Mouse (Mus musculus) limb, embryonic 14.5 days (tissue): ENCODE measurements around the gene Degs2. TPM values are rescaled to one million over a fixed set of nuclear protein-coding genes. Genes with fewer than 3 reads are reported as not detected.

ENCODE experiments used
- ATAC-seq: fragments of 200-750 bp; cut with Nextera tagmentation; 2 replicates; pipeline ENCODE4 v1.8.0; 2017; ENCODE audit warnings: low read depth, moderate number of reproducible peaks, moderate TSS enrichment; ENCODE audit not compliant: low FRiP score
- DNase-seq: peaks from one replicate; pipeline ENCODE4 v3.0.0-alpha.2; 2015; ENCODE audit warnings: low spot score
- H3K27ac ChIP-seq: fragments of 300-500 bp; sonication (generic); replicated peaks from 2 replicates; pipeline ENCODE4 v1.5.1; 2014; ENCODE audit warnings: low read depth, mild to moderate bottlenecking, low read length, moderate library complexity, mixed read lengths
- H3K27me3 ChIP-seq: fragments of 300-500 bp; sonication (generic); 2 replicates; pipeline ENCODE4 v1.6.1; 2014; ENCODE audit warnings: low read length, mixed read lengths; ENCODE audit not compliant: control insufficient read depth, insufficient read depth
- H3K36me3 ChIP-seq: fragments of 300-500 bp; sonication (generic); 2 replicates; pipeline ENCODE4 v1.6.1; 2014; ENCODE audit warnings: mild to moderate bottlenecking, low read length, moderate library complexity, mixed read lengths; ENCODE audit not compliant: control insufficient read depth, insufficient read depth
- H3K4me1 ChIP-seq: fragments of 300-500 bp; sonication (generic); 2 replicates; pipeline ENCODE4 v1.6.1; 2014; ENCODE audit warnings: antibody characterized with exemption, low read length, mixed read lengths; ENCODE audit not compliant: control insufficient read depth, insufficient read depth
- H3K4me2 ChIP-seq: fragments of 300-500 bp; sonication (generic); replicated peaks from 2 replicates; pipeline ENCODE4 v1.6.1; 2014; ENCODE audit warnings: low read depth, mild to moderate bottlenecking, low read length, moderate library complexity; ENCODE audit not compliant: severe bottlenecking
- H3K4me3 ChIP-seq: fragments of 300-500 bp; sonication (generic); replicated peaks from 2 replicates; pipeline ENCODE4 v1.5.1; 2014; ENCODE audit warnings: low read length
- H3K9ac ChIP-seq: fragments of 300-500 bp; sonication (generic); 2 replicates; pipeline ENCODE4 v1.6.1; 2014; ENCODE audit warnings: mild to moderate bottlenecking, low read depth, low read length, moderate library complexity; ENCODE audit not compliant: severe bottlenecking
- H3K9me3 ChIP-seq: fragments of 300-500 bp; sonication (generic); 2 replicates; pipeline ENCODE4 v1.6.1; 2016; ENCODE audit warnings: low read length; ENCODE audit not compliant: control insufficient read depth
- POLR2A ChIP-seq: fragments of 200-500 bp; IDR thresholded peaks from 2 replicates; pipeline ENCODE4 v1.8.0; 2012; ENCODE audit warnings: inconsistent platforms, mild to moderate bottlenecking, moderate library complexity, borderline replicate concordance; ENCODE audit not compliant: insufficient read depth, insufficient read length; ENCODE audit errors: extremely low read depth
- WGBS: fragments of 180-500 bp; shearing (Covaris S2); extraction: QIAGEN DNeasy Blood & Tissue Kit; methylation state at CpG from one replicate; pipeline ENCODE4 v1.1.7; 2014; 5-methylcytosine and 5-hydroxymethylcytosine counted together
- microRNA counts: library from miRNA; unstranded; fragments of <30 nt; microRNA quantifications from one replicate; lab custom pipeline; 2016
- microRNA-seq: library from miRNA; unstranded; fragments of <30 nt; microRNA quantifications from one replicate; pipeline ENCODE4, GENCODE M21; 2016
- polyA plus RNA-seq, 2 experiments: library from polyadenylated mRNA; depleted of rRNA in 1 of 2; stranded (reverse) in 1 of 2; unstranded in 1 of 2; fragments of >200 nt; fragmentation: Nextera tagmentation in 1 of 2; extraction: Ambion mirVana in 1 of 2; gene quantifications; 2 replicates each; pipeline versions ENCODE4 v1.2.1 to v1.2.3; 2012 to 2014

Degs2 gene
- polyA plus RNA-seq, 2 experiments: 1.1 TPM; not detected in 1

- 83% methylated on average over 6 of the region's 6 CpGs for WGBS
- H3K4me2 ChIP-seq: no peak overlapping the region
- ATAC-seq (no peak), DNase-seq (no peak)
- no peak overlapping the region for H3K9ac ChIP-seq
- H3K4me3 ChIP-seq: no peak overlapping the region
- H3K27me3 ChIP-seq: no peaks in the 10 kb centered on the region
- H3K27ac ChIP-seq: no peak overlapping the region
- H3K36me3 ChIP-seq: no peaks in the 10 kb centered on the region; the same call in 1 of the 2 replicates
- TF ChIP-seq POLR2A: no peak
- H3K9me3 ChIP-seq: no peaks in the 10 kb centered on the region
- no peaks in the 10 kb centered on the region for H3K4me1 ChIP-seq
These were observed 71.1 kb downstream of the Degs2 start for GRCm38 (mm10) chr12:108630741-108631688.

GRCm38 (mm10) chr12:108629556-108629955 is 72.6 kb downstream of the Degs2 start:
- Histone ChIP-seq H3K36me3 (no peaks in the 10 kb centered on the region; the same call in 1 of the 2 replicates), H3K27ac (no peak overlapping the region), H3K9me3 (no peaks in the 10 kb centered on the region), H3K9ac (no peak overlapping the region), H3K4me3 (no peak overlapping the region), H3K4me2 (no peak overlapping the region), H3K4me1 (peaks cover 7% of the 10 kb centered on the region; the same call in 1 of the 2 replicates), H3K27me3 (no peaks in the 10 kb centered on the region)
- ATAC-seq (no peak), DNase-seq (no peak)
- 88% methylated on average over 1 of the region's 1 CpGs for WGBS
- TF ChIP-seq POLR2A: no peak

MicroRNAs within 50 kb of the gene (microRNA counts, 519-probe panel; counts per million panel counts)
- microRNA mmu-miR-342-3p (lab: Ali Mortazavi, UCI) (3,822 counts per million, percentile 78 among the panel's probes with 10 or more counts), microRNA mmu-miR-342-5p (lab: Ali Mortazavi, UCI) (not detected)

Small RNA genes within 50 kb of the gene (microRNA-seq; reads per million reads assigned to microRNA genes)
- gene Gm23872 (not detected), gene Mir342 (3,300 reads per million, percentile 84 among the genes with 10 or more reads in this experiment)

Other genes with a start within 250 kb of the Degs2 start
- 181 and 192 TPM in 2 replicates for gene Evl, start 147.6 kb downstream of the Degs2 start, polyA plus RNA-seq (2012; rRNA removed)
- 82.3 and 93.2 TPM in 2 replicates for gene Evl, start 147.6 kb downstream of the Degs2 start, polyA plus RNA-seq (2014; fragmentation: Nextera tagmentation; extraction: Ambion mirVana)
- gene Yy1, start 90.7 kb upstream of the Degs2 start, polyA plus RNA-seq (2012; rRNA removed): 32.2 and 35.4 TPM in 2 replicates
- gene Yy1, start 90.7 kb upstream of the Degs2 start, polyA plus RNA-seq (2014; fragmentation: Nextera tagmentation; extraction: Ambion mirVana): 22.2 and 24.0 TPM in 2 replicates
- 9.8 and 14.5 TPM in 2 replicates for gene Slc25a29, start 133.6 kb upstream of the Degs2 start, polyA plus RNA-seq (2012; rRNA removed)
- gene Slc25a29, start 133.6 kb upstream of the Degs2 start, polyA plus RNA-seq (2014; fragmentation: Nextera tagmentation; extraction: Ambion mirVana): 10.9 and 12.6 TPM in 2 replicates
- gene Slc25a47, start 133.7 kb upstream of the Degs2 start, polyA plus RNA-seq (2012; rRNA removed): 24.2 and 41.5 TPM in 2 replicates
- 13.9 and 19.1 TPM in 2 replicates for gene Slc25a47, start 133.7 kb upstream of the Degs2 start, polyA plus RNA-seq (2014; fragmentation: Nextera tagmentation; extraction: Ambion mirVana)
- gene Wdr25, start 191.3 kb upstream of the Degs2 start, polyA plus RNA-seq (2012; rRNA removed): 12.7 and 16.9 TPM in 2 replicates
- gene Wdr25, start 191.3 kb upstream of the Degs2 start, polyA plus RNA-seq (2014; fragmentation: Nextera tagmentation; extraction: Ambion mirVana): 3.9 and 4.6 TPM in 2 replicates
- gene Wars, start 191.9 kb upstream of the Degs2 start, polyA plus RNA-seq (2012; rRNA removed): 65.6 and 70.6 TPM in 2 replicates
- 67.6 and 69.9 TPM in 2 replicates for gene Wars, start 191.9 kb upstream of the Degs2 start, polyA plus RNA-seq (2014; fragmentation: Nextera tagmentation; extraction: Ambion mirVana)